Mouse (Mus musculus) ES-E14 (cell line): Measurements from ENCODE around the gene Dnajc5g.

Source experiments
- HCFC1 ChIP-seq: IDR thresholded peaks from 2 replicates; pipeline ENCODE4 v1.6.1; 2012; ENCODE audit warnings: low read length, inconsistent platforms, borderline replicate concordance; ENCODE audit not compliant: insufficient read depth
- MAFK ChIP-seq: IDR thresholded peaks from 2 replicates; pipeline ENCODE4 v1.6.1; 2014; ENCODE audit warnings: mild to moderate bottlenecking, low read depth, low read length, inconsistent platforms; ENCODE audit not compliant: insufficient read depth

GRCm38 (mm10) chr5:31086606-31087005, 19.5 kb upstream of the Dnajc5g start:
- TF ChIP-seq MAFK (no peak), HCFC1 (no peak)
